Mouse (Mus musculus) adrenal gland (tissue): Measurements from ENCODE around the gene Chrm4.

Experiments
- intact Hi-C: fragments of 180-260 bp; cut with DNase I; formaldehyde crosslinking; loops from one replicate; pipeline ENCODE4 v1.15.1; 2025

The Chrm4 gene

DNA sequence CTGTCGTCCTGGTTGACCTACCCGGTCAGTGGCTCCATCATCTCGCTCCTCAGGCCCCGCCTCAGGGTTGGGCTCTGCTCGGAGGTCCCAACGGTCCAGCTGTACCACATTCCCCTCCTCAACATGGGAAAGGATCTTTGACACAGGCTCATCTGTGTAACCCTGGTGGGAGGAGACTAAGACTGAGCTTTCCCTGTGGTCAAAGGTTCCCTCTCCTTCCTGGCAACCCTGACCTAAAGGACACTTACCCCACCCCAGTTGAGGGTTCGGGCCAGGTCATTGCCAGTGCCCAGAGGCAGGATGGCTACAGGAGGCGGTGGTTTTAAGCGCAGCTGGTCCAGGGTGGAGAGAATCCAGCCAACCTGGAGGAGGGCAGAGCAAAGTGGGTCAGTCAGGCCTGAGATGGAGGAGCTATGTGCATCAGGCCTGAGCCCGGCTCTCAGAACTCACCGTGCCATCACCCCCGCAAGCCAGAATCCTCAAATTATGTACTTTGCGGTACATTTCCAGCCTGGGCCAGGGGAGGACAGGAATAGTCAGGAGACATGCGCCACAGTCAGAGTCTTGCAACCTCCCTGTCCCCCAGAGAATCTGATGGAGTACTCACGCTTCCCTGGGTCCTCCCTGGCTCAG lies 12.4 kb downstream of the Chrm4 start:
- intact Hi-C loops, result no loop called here

DNA sequence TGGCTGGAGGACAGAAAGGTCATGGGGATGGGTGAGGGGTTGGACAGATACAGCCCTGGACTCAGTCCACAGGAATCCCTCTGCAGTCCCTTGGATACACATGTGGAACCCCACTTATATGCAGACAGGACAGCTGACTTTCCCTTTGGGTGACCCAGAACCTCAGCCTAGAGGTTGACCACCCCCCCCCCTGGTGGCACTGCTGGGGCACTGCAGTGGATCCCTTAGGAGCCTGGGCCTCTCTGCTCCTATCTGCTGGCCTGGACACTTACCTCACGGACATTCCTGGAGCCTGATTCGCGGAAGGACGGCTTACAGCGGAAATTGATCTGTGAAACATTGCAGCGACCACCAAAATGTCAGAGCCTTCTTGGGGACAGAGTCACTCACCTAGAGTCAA lies 15.3 kb downstream of the Chrm4 start:
- intact Hi-C loops, result loop anchor here (5.0 kb wide), 1 partner anchor 115 kb away; no protein-coding TSS in a partner anchor

DNA sequence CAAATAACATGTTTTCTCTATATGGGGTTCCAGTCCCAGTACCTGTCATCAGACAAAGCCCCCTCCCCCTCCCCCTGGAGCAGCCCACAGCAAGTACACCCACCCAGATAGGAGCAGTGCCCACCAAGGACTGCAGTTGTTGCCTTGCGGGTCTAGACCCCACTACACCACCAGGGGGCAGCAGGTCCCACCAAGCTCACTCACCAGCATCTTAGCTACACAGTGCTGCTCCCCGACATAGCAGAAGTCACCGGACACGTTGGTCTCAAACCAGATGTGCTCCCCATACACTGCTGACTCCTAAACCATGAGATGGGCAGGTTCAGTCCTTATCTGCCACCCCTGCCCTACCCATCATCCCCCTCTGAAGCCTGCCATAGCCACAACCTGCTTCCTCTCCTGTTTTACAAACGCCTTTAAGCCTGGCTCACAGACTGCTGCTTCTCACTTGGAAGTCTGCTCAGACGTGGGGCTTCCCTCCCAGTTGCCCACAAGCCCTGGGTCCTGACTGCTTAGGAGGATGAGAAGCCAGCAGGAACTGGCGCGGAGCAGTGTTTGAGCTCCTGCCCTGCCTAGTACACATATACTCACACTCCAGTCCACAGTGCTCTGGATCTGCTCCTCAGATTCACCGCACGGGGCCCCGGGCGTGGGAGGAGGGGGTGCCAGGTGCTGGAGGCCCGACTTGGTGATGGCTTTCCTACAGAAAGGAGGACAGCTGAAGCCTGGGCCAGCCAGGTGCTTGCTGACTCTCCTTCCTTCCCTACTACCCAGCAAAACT lies 17.3 kb downstream of the Chrm4 start:
- intact Hi-C loops, result loop anchor here (2.0 to 5.0 kb wide), 2 partner anchors 42 to 113 kb away; no protein-coding TSS in a partner anchor

DNA sequence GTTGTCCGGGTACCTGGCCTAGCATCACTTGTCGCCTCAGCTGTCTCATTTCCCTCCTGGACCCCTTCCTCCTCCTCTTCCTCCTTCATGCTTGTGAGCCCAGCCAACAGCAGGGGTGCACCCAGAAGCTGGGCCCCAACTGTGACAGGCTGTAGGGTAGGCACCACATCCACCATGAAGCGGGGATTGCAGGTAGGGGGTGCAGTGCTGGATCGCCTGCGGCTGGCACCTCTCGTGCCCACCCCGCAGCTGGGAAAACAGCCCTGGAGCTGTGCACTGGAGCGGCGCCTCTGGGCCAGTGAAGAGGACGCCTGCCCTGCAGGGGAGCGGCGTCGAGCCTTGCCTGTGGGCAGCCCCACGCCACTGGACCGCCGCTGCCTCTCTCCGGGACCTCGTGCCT lies 18.4 kb downstream of the Chrm4 start, which contains the start of gene Gm9821:
TSS of gene Gm9821 (plus strand) at position 221 of the 400 bp plus-strand sequence.
- intact Hi-C loops, result loop anchor here (2.0 kb wide), 1 partner anchor 41 kb away; no protein-coding TSS in a partner anchor

DNA sequence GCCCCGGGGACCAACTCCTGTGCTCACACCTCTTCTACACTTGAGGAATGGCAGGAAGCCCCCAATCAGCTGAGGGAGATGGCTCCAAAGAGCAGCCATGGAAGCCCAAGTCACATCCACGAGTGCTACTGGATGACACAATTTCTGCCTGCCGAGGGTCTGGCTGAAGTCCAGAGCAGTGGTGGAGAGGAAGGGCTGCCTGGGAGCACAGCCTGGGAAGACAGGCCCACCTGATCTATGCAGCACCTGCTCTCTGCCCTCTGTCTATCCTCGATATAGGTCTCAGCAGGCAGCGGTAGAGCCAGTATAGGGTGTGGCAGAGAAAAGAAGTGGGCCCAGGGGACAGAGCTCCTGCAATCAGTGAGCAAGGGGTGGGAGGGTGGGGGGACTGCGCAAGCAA lies 19.8 kb downstream of the Chrm4 start:
- intact Hi-C loops, result no loop called here

DNA sequence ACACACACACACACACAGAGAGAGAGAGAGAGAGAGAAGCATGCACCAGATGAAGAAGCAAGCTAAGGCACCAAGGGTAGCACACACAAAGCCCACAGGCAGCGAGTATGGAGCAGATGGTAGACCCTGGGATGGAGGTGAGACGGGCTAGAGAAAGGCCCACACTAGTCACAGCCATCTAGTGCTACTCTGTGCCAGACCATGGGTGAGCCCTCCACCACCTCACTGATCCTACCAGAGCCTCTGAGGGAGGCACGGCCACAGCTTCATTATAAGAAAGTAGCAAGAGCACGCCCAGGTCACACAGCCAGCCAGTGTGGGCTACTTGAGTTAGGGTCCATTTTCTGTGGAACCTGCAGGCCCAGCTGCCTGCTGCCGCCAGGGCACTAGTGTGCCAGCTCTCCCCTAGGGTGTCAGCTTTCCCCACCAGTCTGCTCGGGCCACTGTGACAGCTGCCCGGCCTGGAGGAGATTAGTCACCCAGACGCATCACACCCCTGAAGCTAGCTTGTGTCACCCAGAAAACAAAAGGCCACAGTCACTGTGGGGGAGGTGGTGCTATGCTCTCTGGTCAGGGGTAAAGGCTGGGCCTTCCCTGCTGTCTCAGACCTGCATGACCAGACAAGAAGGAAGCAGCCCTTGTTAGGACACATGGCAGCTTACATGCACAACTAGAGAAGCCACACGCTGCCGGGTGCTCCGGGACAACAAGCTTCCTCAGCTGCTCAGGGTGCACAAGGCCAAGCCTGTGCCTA lies 20.5 kb downstream of the Chrm4 start:
- intact Hi-C loops, result no loop called here

DNA sequence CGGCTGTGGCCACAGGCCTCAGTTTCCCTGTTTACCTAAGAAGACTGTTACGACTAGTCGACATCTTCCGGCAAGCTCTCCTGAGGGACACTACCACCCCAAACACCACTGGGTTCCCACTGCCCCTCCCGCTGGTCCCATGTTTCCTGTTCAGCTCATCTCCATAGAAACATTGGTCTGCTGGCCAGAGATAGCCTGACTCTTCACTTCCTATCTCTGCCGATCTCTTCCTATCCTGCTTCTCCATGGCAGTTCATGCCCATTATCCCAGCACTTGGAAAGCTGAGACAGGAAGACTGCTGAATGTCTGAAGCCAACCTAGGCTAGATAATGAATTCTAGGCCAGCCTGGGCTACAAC lies 21.1 kb downstream of the Chrm4 start:
- intact Hi-C loops, result no loop called here

DNA sequence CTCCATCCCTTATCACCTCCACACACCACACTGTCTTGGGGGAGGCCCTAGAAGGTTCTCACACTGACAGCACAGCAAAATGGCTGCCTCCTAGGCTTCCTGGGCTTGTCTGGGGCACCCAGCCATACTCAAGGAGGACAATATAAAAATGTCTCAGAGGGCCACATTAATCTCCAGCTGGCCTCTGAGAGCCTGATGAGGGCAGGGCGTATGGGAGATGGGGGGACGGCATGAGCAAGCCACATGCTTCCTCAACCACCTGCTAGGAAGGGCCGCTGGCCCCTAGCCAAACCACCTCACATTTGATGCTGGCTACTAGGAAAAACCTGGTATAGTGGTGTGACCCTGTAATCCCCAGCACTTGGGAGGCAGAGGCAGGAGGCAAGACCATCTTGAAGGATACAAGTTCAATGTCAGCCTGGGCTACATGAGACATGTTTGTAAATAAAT lies 21.8 kb downstream of the Chrm4 start:
- intact Hi-C loops, result no loop called here

DNA sequence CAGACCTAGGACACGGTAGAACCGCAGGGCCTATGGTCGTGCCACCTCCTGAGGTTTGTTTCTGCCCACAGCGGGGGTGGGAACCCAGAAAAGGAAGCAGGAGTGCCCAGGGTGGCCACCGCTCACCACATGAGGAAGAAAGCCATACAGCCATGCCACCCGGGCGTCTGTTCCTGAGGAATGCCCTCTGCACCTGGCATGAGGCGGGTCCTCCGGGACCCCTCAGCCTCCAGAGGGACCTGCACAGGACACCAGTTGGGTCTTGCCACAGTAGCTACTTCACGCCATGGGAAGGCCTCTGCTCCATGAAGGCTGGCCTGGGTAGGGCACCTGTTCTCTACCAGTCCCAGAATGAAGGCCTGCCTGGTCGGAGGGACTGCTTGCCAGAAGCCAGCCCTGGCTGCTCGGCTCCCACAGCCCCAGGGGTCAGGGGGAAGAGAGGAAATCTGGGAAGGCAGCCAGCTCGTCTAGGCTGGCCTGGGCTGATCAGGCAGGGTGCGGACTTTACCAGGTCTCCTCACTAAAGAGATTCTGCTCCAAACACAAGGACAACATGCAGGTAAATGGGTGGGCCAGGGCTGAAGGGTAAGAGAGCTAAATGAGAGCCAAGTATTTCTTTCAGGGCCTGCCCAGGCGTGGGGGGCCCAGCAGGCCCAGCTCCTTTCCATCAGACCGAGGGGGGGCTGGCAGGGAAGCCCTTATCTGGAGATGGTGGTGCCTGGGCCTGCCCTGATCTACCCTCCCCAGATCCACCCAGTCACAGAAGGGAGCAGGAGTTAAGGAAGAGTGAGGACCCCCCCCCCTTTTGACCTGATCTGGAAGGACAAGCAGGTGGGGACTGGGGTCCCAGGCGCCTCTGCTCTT lies 22.6 kb downstream of the Chrm4 start:
- intact Hi-C loops, result no loop called here

DNA sequence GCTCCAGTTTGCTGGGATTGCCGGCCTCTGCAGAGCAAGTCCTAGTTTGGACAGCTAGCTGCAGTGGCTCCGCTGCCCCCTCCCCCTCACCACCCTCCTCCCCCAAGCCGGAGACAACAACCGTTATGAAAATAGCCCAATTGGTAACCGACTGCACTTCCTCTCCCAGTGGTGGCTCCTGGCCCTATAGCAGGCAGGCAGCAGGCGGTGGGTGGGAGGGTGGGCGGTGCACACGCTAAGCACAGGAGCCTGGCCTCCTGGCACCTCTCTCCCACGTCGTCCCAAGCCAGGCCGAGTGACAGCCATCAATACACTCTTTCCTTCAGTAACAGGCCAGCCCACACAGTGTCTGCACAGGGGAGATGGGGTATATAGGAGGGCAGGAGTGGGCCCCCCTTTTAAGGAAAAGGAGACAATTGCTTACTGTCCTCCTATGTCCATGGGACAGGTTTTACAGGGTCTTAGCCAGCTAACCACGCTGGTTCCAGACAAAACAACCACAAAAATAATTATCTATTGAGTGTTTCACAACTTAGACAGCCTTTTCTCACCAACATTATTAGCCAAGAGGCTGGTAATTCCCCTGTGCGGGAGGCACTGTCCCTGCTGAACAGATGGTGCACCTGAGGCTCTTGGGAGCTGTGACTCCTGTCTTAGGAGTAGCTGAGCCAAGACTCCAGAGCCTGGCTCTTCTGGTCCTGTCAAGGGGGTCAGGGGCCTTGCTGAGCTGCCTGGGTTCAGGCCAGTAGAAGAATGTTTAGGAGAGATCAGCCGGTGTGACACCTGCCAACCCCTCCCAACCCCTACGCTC lies 23.4 kb downstream of the Chrm4 start:
- intact Hi-C loops, result no loop called here

DNA sequence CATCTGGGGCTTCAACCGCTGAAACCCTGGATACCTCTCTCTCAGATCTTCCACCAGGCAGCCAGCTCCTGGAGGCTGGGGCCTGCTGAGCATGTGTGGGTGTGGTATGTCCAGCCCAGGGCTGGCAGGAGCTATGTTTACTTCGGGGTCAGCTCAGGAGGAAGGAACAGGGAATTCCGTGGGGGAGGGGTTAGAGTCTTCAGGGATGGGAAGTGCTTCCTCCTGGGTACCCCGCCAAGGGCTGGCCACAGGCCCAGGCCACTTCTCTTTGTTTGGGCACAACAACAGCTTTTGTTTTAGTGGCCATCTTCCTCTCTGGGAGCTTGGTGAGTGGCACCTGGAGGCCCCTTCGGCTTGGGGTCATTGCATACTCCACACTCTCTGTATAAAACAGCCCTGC lies 26.8 kb downstream of the Chrm4 start:
- intact Hi-C loops, result no loop called here

DNA sequence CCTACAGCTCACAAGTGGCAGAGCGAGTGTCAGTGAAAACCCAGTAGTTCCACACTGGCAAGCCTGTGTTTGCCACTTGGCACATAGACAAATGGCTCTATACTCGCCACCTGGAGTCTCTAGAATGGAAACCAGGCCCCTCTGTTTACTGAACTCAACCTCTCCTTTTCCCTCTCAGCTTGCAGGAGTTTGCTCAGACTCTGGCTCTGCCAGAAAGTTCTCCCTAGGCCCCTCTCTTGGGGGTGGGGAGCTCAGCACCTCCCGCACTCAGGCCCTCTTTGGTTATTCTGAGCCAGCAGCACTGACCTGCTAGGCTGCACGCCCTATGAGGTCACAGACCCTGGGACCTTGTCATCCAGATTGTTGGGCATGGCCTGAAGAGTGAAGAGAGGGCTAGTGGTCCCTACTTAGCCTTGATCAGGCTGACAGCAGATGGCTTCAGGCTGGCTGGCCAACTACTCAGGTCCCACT lies 28.1 kb downstream of the Chrm4 start:
- intact Hi-C loops, result no loop called here

DNA sequence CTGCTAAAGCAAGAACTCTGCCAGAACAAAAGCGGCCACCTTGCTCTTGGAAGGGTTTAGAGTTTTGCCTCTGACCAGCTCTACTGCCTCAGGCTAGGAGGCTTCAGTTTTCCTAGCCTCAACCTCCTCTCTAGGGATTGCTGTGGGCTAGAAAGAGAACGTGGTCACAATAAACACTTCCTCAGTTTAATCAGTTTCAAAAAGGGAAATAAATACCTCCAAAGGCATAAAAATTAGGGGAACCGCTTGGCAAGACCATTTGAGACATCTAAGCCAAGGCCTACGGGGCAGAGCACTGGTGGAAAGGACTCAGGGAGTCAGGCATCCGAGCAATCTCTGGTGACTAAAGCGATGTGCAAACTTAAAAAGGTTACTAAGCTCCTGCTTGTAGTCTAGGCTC lies 28.8 kb downstream of the Chrm4 start:
- intact Hi-C loops, result no loop called here

DNA sequence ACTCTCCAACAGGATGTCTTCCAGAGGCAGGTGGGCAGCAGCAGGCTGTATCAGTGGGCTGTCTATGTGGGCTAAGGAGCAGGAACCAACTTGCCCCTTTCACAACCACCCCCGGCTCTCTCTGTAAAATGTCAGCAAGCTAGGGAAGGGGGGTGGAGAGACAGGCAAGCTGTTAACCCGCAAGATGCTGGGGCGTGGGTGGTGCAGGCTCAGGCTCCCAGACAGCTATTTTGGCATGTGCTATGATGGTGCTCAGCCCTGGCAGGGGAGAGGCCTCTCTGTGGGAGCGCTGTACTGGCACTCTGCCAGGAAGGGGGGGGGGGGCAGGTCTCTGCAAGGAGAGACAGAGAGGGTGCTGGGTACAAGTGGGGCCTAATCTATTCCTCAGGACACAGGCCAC lies 30.0 kb downstream of the Chrm4 start:
- intact Hi-C loops, result no loop called here

DNA sequence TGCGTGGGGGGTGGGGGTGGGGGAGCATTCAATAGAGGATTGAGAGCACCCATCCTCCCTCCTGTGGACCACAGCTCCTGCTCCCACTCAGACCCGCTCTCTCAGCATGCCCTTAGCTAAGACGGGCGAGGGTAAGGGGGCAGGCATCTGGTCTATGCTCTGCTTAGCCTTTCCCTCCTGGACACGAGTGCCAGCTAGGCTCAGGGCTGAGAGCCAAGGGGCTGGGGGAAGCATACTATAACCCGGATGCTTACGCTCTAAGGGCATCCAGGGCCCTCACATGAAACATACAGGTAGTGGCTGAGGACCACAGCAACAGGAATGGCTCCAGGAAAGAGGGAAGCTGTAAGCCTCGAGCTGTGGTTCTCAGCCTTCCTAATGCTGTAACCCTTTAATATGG lies 31.0 kb downstream of the Chrm4 start:
- intact Hi-C loops, result no loop called here

DNA sequence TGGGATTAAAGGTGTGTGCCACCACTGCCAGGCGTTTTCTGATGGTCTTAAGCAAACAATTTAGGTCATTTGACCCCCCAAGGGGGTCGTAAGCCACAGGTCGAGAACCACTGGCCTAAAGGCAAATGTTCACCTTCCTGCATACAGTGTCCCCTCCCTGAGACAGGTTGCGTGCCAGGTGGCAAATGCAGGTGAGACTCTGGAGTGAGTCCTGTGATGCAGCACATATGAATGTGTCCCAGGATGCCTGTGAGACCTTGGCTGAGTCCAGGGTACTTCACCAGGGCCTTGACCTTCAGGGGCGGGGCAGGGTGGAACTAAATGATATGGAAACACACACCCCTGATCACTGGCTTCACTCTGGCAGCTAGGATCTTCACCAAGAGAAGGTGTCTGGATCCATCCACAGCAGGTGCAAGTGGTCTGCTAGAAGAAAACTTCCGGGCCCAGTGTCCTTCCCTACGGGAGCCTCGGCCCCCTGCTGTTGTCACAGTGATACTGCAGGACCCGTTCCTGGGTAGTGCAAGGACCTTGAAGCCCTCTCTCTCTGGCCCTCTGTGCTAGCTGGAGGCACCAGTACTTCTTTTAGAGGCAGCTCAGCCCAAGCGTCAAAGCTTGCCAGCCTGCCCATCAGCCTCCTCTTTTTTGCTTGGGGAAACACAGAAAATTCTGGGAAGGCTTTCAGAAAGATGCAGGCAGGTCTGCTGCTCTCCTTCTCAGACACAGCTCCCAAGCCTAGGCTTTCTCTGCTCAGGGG lies 31.8 kb downstream of the Chrm4 start:
- intact Hi-C loops, result no loop called here

DNA sequence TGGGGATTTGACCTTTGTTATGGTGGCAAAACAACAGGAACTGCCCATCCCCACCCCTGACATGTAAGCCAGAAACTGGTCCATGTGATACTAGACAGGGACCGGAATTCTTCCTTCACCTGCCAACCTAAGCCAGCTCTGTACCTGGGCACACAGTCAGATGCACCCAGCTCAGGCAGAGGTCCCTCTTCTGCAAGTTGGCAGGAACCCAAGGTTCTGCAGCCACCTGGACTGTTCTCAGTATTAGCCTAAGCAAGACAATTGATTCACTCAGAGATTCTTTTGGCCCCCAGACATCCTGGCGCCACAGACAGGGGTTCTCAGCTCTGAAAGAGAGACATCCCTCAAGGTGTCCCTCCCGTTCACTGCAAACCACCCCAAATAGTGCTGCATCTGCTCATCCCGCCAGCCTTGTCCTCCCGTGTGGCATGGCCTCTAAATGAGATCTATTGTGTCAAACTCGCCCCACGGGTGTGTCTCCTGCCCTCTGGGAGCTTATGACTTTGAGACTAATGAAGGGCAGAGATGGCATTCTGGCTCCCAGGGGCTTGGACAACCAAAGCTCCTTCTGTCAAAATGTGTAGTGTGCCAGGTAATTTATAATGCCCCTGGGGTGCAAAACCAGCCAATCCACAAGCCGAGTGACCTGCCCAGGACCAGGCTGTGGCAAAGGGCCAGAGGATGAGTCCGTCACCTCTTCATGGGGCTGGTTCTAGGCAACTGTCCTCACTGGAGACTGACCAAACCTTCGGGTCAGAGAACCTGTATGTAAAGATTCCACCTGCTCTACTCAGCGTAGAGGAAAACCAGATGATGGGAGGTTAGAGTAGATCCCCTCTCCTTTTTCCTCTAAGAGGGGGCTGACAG lies 32.7 kb downstream of the Chrm4 start:
- intact Hi-C loops, result no loop called here

DNA sequence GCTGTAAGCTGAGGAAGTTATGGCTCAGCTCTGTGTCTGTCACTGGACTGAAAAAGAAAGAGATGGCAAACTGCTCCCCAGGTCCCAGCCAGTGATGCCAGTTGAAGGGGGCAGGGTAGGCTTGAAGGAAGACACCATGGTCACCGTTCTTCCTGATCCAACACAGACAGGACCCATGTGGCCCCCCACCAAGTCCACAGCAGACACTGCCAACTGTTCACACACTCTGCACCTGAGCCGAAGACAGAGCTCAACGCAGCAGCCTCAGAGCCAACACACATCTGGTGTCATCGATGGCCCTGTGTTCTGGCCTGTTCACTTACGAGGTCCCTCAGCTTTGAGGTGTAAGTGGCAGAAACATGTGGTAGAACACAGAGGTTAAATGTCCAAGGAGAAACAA lies 33.4 kb downstream of the Chrm4 start:
- intact Hi-C loops, result no loop called here
